17 mouse cellular contexts compared by ENCODE assay signal in genomic region chr3:69282406-69282805, GRCm38 (mm10). TPM values are rescaled to one million over a fixed set of nuclear protein-coding genes. Genes with fewer than 3 reads are reported as not detected.
DNase-seq lines count a peak whose midpoint lies in the region; ATAC-seq and TF ChIP-seq lines count a peak whose summit lies in the region.
"Had no signal": no experiment of that assay in that cellular context is flagged by ENCODE, and none has a peak within 500 bp of the region (broad histone marks: within the 10 kb centered on the region; RNA-seq: fewer than 3 reads in every experiment).

No protein-coding gene starts in this region.

- no peak for TF ChIP-seq POLR2A in brain, embryonic 14.5 days (IDR thresholded peaks at IDR 0.05; ENCODE audit: borderline replicate concordance, extremely low read depth, insufficient read depth, insufficient read length, poor library complexity, severe bottlenecking)

- H3K36me3 ChIP-seq in forebrain, postnatal 0 days (ENCODE audit: insufficient read depth), result no peaks in the 10 kb centered on the region
- no peaks in the 10 kb centered on the region for H3K36me3 ChIP-seq in forebrain, embryonic 13.5 days (ENCODE audit: poor library complexity, severe bottlenecking)
- no peaks in the 10 kb centered on the region for H3K36me3 ChIP-seq in kidney, embryonic 16.5 days (ENCODE audit: insufficient read depth, low read length)
- H3K36me3 ChIP-seq in intestine, embryonic 15.5 days, result no peaks in the 10 kb centered on the region
- H3K36me3 ChIP-seq: embryonic facial prominence, embryonic 12.5 days; G1E; hindbrain, embryonic 12.5 days; midbrain, embryonic 10.5 days had no signal

- 25% methylated on average over 9 of the region's 9 CpGs for WGBS in forebrain, postnatal 0 days
- 49% methylated on average over 9 of the region's 9 CpGs for WGBS in forebrain, embryonic 13.5 days
- WGBS in kidney, embryonic 16.5 days, result 84% methylated on average over 9 of the region's 9 CpGs
- 48% methylated on average over 9 of the region's 9 CpGs for WGBS in intestine, embryonic 15.5 days

- TF ChIP-seq CTCF in forebrain, postnatal 0 days (IDR thresholded peaks at IDR 0.05; ENCODE audit: low read depth), result no peak
- no peak for TF ChIP-seq CTCF in brain, embryonic 14.5 days (IDR thresholded peaks at IDR 0.05; ENCODE audit: borderline replicate concordance, extremely low read depth, insufficient read depth, insufficient read length)

- H3K9me3 ChIP-seq in forebrain, postnatal 0 days (ENCODE audit: low read length), result no peaks in the 10 kb centered on the region
- no peaks in the 10 kb centered on the region for H3K9me3 ChIP-seq in forebrain, embryonic 13.5 days (replicated peaks)
- H3K9me3 ChIP-seq in kidney, embryonic 16.5 days (ENCODE audit: low read length), result no peaks in the 10 kb centered on the region
- no peaks in the 10 kb centered on the region for H3K9me3 ChIP-seq in intestine, embryonic 15.5 days
- H3K9me3 ChIP-seq: embryonic facial prominence, embryonic 12.5 days; G1E; hindbrain, embryonic 12.5 days had no signal

- no peak overlapping the region for H3K9ac ChIP-seq in forebrain, postnatal 0 days
- no peak overlapping the region for H3K9ac ChIP-seq in forebrain, embryonic 13.5 days
- no peak overlapping the region for H3K9ac ChIP-seq in kidney, embryonic 16.5 days (replicated peaks; ENCODE audit: low read length)
- no peak overlapping the region for H3K9ac ChIP-seq in intestine, embryonic 15.5 days
- H3K9ac ChIP-seq: embryonic facial prominence, embryonic 12.5 days; hindbrain, embryonic 12.5 days had no signal

- peak; percentile 47 for DNase-seq in forebrain, postnatal 0 days
- peak; percentile 22 for DNase-seq in kidney, adult 9 months
- peak; percentile 75 for DNase-seq in brain, embryonic 14.5 days (ENCODE audit: low read depth)
- DNase-seq in left cerebral cortex, postnatal 14 days (ENCODE audit: low spot score in 2 of 2), result peak; percentile 5 to 41
- DNase-seq: cerebellum, postnatal 10 days; thymus, postnatal 36 days had no signal

- no peak overlapping the region for H3K27ac ChIP-seq in forebrain, postnatal 0 days (ENCODE audit: low read depth, low read length)
- no peak overlapping the region; the same call in 1 of the 2 replicates for H3K27ac ChIP-seq in forebrain, embryonic 13.5 days
- H3K27ac ChIP-seq in kidney, embryonic 16.5 days (ENCODE audit: low read length), result no peak overlapping the region
- no peak overlapping the region for H3K27ac ChIP-seq in intestine, embryonic 15.5 days
- H3K27ac ChIP-seq: embryonic facial prominence, embryonic 12.5 days; hindbrain, embryonic 12.5 days; midbrain, embryonic 10.5 days had no signal

- peak; percentile 32; the same call in 1 of the 2 replicates for ATAC-seq in forebrain, postnatal 0 days
- ATAC-seq in forebrain, embryonic 13.5 days, result no peak
- ATAC-seq in kidney, embryonic 16.5 days (ENCODE audit: low FRiP score, low TSS enrichment), result no peak
- ATAC-seq in intestine, embryonic 15.5 days, result no peak
- ATAC-seq in inflammation-experienced regulatory T-cells, adult 6 months, result no peak
- ATAC-seq: lung, postnatal 0 days had no signal

- H3K4me3 ChIP-seq in forebrain, postnatal 0 days (ENCODE audit: low read depth, low read length), result no peak overlapping the region
- no peak overlapping the region for H3K4me3 ChIP-seq in forebrain, embryonic 13.5 days
- no peak overlapping the region for H3K4me3 ChIP-seq in kidney, embryonic 16.5 days (ENCODE audit: low read length)
- no peak overlapping the region for H3K4me3 ChIP-seq in intestine, embryonic 15.5 days (replicated peaks)
- H3K4me3 ChIP-seq: embryonic facial prominence, embryonic 12.5 days; hindbrain, embryonic 12.5 days; midbrain, embryonic 10.5 days; myocyte had no signal

- intact Hi-C loops in left cerebral cortex, postnatal 14 days (cut with DNase I), result loop anchor here (5.0 kb wide), 1 partner anchor 35 kb away; the partner anchor contains the start of gene Ppm1l

- H3K27me3 ChIP-seq in forebrain, postnatal 0 days (ENCODE audit: insufficient read depth, low read length), result no peaks in the 10 kb centered on the region
- no peaks in the 10 kb centered on the region for H3K27me3 ChIP-seq in forebrain, embryonic 13.5 days
- no peaks in the 10 kb centered on the region for H3K27me3 ChIP-seq in kidney, embryonic 16.5 days (ENCODE audit: insufficient read depth, low read length)
- no peaks in the 10 kb centered on the region for H3K27me3 ChIP-seq in intestine, embryonic 15.5 days (replicated peaks)
- H3K27me3 ChIP-seq: hindbrain, embryonic 12.5 days had no signal

- no peaks in the 10 kb centered on the region for H3K4me1 ChIP-seq in forebrain, postnatal 0 days (ENCODE audit: insufficient read depth)
- peaks cover 21% of the 10 kb centered on the region for H3K4me1 ChIP-seq in forebrain, embryonic 13.5 days
- no peaks in the 10 kb centered on the region for H3K4me1 ChIP-seq in kidney, embryonic 16.5 days (ENCODE audit: insufficient read depth, low read length)
- H3K4me1 ChIP-seq in intestine, embryonic 15.5 days (replicated peaks), result no peaks in the 10 kb centered on the region
- H3K4me1 ChIP-seq: midbrain, embryonic 10.5 days had no signal

- no peak overlapping the region for H3K4me2 ChIP-seq in forebrain, postnatal 0 days (ENCODE audit: low read depth)
- no peak overlapping the region for H3K4me2 ChIP-seq in forebrain, embryonic 13.5 days
- H3K4me2 ChIP-seq in kidney, embryonic 16.5 days (replicated peaks; ENCODE audit: low read depth, low read length), result no peak overlapping the region
- no peak overlapping the region for H3K4me2 ChIP-seq in intestine, embryonic 15.5 days (replicated peaks)
- H3K4me2 ChIP-seq: embryonic facial prominence, embryonic 12.5 days; heart, embryonic 11.5 days; hindbrain, embryonic 12.5 days had no signal

RNA-seq across cellular contexts. Expression of gene Ppm1l, which starts 34.3 kb away (rescaled TPM):
- total RNA-seq in forebrain, postnatal 0 days (2014; rRNA removed), result 21.6 and 27.6 TPM in 2 replicates
- 13.2 and 19.2 TPM in 2 replicates for polyA plus RNA-seq in forebrain, postnatal 0 days (2015; fragmentation: Nextera tagmentation; extraction: Ambion mirVana)
- 21.1 and 21.4 TPM in 2 replicates for polyA plus RNA-seq in forebrain, embryonic 13.5 days (2015; fragmentation: Nextera tagmentation; extraction: Ambion mirVana)
- polyA plus RNA-seq in kidney, embryonic 16.5 days (2015; fragmentation: Nextera tagmentation; extraction: Ambion mirVana), result 5.7 and 6.0 TPM in 2 replicates
- polyA plus RNA-seq in brain, embryonic 14.5 days (2012; rRNA removed), result 13.4 and 21.4 TPM in 2 replicates
- 10 to 100 TPM; 78.5 to 82.1 TPM for total RNA-seq in left cerebral cortex, postnatal 14 days (2021)
- polyA plus RNA-seq in intestine, embryonic 15.5 days (2015; fragmentation: Nextera tagmentation; extraction: Ambion mirVana), result 4.9 and 5.8 TPM in 2 replicates
- 1 to 10 TPM in 2 of 3 experiments, under 1 TPM in 1; 0.06 to 4.4 (median 3.0) TPM for polyA plus RNA-seq in inflammation-experienced regulatory T-cells, adult 6 months (2017; shearing (Covaris generic))

Comparison
In these comparisons a context has a peak if more than half of its experiments do, and no peak if none do; other contexts are left out.
1. DNase-seq: peak in every context shown above with its lines; median percentile 75 in brain, embryonic 14.5 days; 47 in forebrain, postnatal 0 days; 23 in left cerebral cortex, postnatal 14 days; 22 in kidney, adult 9 months.